Mouse (Mus musculus) kidney, adult 18-20 months (tissue): Measurements from ENCODE around the gene Mast4.

ENCODE experiments used
- DNase-seq: peaks from one replicate; pipeline ENCODE4 v3.0.0; 2021

The Mast4 gene

DNA sequence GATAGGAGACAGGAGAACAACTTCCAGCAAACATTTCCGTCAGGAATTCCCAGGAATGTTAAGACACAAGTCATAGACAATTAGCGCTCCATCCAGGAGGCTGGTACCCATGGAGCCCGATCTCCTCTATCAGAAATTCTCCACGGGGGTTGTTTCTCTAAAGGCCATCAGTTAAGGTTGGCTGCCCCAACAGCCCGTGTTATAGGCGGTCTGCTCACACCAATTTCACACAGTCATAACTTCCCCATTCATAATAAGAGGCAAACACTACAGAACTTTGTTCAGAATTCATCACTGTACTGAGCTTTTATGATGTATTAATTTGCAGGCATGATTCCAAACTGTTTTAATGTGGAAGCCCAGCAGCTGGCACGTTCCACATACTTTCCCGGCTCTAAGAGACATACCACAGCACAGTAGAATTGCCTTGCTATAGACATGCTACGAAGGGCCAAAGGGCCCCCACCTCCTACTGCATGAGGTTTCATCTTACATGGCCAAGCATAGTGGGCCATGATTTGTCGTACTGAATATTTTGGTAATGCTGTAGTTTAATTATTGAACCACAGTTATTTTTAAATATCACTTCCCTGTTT is 19.1 kb downstream of the Mast4 start:
- no peak for DNase-seq

DNA sequence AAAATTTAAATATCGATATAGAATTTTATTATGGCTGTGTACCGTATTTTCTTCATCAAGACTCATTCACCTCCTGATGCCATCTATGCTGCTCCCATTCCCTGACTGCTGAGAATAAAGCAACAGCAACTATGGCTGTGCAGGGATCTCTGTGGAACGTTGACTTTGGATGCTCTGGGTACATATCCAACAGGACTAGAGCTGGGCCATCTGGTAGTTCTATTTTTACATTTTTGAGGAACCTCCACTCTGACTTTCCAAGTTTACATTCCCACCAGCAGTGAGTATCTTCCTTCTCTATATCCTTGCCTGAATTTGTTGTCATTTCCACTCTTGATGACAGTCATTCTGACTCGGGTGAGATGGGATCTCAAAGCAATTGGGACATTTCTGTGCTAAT is 26.0 kb downstream of the Mast4 start:
- no peak for DNase-seq

GRCm38 (mm10) chr13:103303826-103304225 is 30.5 kb downstream of the Mast4 start:
- no peak for DNase-seq

DNA sequence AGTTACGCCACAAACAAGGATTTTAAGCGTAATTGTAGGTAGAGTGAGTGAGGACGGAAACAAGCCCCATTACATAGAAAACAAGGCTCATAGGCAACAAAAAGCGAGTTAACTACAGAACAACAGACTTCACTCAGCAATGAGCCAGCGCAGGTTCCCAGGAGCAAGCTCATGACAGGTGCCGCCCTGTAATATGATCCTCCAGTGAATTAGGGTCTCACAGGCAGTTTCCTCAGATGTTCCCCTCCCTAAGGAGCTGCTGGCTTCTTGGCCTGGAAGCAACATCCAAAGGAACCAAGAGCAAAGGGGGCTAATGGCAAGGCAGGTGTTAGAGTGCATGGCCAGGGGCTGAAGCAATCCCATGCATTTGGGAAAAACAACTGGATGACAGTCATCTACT is 31.8 kb downstream of the Mast4 start:
- no peak for DNase-seq

DNA sequence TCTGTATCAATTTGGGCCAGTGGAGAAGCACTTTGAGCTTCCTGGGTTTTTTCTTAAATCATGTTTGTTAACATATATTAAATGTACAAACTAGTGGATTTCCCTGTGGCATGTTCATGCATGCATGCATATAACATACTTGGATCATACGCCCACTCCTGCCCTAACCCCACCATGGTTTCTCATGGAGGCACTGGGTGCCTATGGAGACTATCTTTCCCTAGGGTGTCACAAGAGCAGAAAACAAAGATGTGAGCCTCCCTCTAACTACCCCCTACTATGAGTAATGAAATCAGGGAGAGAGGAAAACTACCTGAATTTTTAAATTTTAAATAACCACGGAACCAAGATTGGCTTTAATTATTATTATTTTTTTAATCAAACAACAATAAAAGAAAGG is 32.2 kb downstream of the Mast4 start:
- no peak for DNase-seq

DNA sequence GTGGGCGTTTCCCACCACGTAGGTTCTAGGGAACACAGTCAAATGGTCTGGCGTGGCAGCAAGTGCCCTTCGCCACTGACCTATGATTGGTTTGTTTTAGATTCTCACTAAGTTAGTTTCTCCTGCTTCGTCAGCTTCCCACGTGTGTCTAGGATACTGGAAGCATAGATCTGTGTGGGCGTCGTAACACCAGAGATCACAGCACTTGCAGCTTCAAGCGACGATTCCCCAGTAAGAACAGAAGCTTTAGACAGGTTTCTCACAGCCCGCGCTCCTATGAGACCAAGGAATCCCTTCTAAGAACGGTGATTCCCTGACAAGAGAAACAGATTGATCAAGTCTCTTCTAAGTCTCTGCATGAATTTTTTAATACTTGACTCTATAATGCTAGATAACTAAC is 39.9 kb downstream of the Mast4 start:
- DNase-seq = no peak

GRCm38 (mm10) chr13:103293121-103293520 is 41.2 kb downstream of the Mast4 start:
- DNase-seq = no peak

- DNase-seq = no peak
These were observed 43.2 kb downstream of the Mast4 start for GRCm38 (mm10) chr13:103291098-103291497.

GRCm38 (mm10) chr13:103285821-103286220 is 48.5 kb downstream of the Mast4 start:
- DNase-seq = peak; percentile 28

GRCm38 (mm10) chr13:103285036-103285435 is 49.3 kb downstream of the Mast4 start:
- no peak for DNase-seq

GRCm38 (mm10) chr13:103270856-103271391 is 63.4 kb downstream of the Mast4 start:
- no peak for DNase-seq

DNA sequence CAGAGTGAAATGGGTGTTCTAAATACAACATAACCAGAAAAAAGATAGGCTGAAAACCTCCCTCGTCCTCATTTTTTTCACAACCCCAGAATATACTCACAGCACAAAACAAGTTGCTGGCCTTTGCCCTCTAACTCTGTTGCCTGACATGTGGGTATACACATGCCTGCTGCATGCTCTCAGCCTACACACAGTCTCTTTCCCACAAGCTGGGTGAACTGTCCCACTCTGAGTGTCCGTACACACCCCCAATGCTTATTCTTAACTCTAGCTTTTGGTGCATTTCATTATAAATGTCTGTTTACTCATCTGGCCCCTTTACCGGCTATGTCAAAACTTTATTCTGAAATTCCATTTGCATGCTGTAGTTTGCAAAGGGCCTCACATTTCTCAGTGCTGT is 71.6 kb downstream of the Mast4 start:
- DNase-seq = no peak

GRCm38 (mm10) chr13:103262061-103262460 is 72.2 kb downstream of the Mast4 start:
- DNase-seq = no peak

DNA sequence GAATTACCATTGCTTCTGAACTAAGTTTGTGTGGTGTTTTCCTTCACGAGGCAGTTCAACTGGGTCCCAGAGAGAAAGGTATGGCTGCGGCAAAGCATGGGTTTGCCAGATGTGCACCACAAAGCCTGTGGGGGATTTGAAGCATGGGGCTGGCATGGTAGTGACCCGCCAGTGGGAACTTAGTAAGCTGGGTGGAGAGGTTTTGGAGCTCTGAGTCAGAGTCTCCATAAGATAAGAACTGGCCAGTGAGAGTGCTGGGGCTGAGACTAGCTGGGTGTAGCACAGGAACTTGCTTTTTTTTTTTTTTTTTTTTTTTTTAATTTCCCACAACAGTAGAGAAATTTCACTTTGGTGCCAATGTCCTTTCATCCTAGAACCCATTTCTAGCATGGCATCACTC is 73.9 kb downstream of the Mast4 start:
- DNase-seq = no peak

GRCm38 (mm10) chr13:103258106-103258505 is 76.2 kb downstream of the Mast4 start:
- no peak for DNase-seq

GRCm38 (mm10) chr13:103254861-103255260 is 79.4 kb downstream of the Mast4 start:
- DNase-seq = no peak

DNA sequence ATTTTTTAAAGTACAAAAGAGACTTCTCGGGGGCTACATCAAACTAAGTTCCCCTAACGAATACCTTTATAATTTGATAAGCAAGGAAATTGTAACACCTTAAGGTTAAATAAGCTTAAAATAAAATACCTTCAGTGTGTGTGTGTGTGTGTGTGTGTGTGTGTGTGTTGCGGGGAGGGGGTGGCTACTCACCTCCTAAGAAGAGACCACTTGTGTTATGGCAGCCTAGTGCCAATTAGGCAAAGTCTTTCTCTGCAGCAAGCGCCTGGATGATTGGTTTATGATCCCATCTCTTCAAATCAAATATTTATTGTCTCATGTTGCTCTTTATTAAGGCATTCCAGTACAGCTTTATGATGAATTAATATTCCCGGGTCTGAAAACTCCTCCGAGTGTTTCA is 81.2 kb downstream of the Mast4 start:
- no peak for DNase-seq

DNA sequence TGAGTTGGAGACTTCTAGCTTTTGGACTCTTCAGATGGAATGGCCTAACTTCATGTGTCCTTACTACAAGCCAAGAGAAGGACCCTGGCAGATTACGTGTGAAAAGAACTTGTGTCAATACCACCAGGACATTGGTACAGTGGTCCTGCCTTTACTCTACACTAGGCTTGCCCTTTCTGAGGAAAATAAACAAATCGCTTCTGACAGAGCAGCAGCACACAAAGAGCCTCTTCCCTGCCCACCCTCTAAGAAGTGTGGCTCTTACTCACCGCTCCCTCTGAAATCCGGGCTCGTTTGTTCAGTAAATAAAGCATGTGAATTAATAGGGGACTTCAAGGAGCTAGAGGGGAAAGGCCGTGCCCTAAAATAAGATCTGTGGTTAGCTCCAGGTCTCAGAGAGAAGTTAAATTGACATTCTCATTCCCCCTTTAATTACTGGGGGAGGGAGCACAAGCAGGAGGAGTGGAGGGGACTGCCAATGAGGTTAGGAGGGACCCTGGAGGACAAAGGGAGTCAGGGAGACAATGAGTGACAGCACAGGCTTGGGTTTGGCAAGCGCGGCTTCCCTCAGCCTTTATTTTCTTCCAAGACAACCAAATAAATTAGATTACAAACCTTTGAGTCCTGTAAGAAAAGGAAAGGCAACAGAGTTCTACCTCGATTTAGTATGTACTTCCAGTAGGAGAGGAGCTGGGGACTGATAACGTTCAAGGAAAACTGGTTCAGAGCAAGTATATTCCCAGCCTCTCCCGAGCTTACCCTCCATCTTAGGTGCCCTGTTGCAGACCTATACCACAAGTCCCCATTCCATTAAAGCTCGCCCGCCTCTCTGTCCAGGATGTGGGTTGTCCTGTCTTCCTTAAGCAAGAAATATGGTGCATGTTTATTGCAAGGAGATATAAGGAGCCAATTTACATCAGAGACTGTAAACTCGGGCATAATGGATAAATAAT is 85.9 kb downstream of the Mast4 start:
- no peak for DNase-seq

- no peak for DNase-seq
These were observed 87.2 kb downstream of the Mast4 start for GRCm38 (mm10) chr13:103246973-103247718.

- DNase-seq = no peak
These were observed 88.9 kb downstream of the Mast4 start for GRCm38 (mm10) chr13:103245431-103245830.

DNA sequence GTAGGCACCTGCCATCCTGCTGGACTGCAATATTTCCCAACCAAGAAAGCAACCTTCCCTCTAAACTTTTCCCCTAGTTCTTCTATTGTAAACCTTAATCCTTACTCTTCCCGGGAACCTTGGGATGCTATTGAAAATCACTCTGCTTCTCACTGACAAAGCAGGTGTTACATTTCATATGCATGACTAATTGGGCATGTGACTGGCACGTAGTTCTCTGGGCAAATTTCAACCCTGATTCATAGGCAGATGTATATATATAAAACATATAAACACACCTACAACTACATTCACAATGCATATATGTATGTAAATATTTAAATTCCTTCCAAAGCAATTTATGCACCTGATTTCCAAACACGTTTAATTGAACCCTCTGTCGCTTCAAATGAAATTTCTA is 90.2 kb downstream of the Mast4 start:
- DNase-seq = no peak

DNA sequence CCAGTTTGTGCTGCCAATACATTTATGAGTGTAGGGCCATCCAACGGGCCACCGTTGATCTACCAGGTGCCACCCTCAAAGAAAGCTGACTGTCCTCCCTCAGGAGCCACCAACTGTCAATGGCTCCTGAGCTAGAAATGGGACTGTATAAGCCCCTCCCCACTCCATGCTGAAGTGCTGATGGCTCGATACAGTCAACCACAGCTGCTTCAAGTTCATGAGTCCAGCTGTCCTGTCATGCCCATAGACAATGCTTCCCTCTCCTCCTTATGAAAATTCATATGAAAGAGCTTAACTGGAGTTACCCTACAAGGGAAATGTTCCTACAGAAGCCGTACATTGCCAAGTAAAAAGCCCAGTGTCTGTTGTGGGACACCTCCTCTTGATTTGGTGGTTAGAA is 93.2 kb downstream of the Mast4 start:
- no peak for DNase-seq

GRCm38 (mm10) chr13:103239654-103240053 is 94.6 kb downstream of the Mast4 start:
- no peak for DNase-seq
